8 mouse cellular contexts compared by ENCODE assay signal in genomic region chr7:66427053-66427436, GRCm38 (mm10). TPM values are rescaled to one million over a fixed set of nuclear protein-coding genes. Genes with fewer than 3 reads are reported as not detected.
DNase-seq lines count a peak whose midpoint lies in the region; ATAC-seq and TF ChIP-seq lines count a peak whose summit lies in the region.

No protein-coding gene starts in this region.

- TF ChIP-seq EP300 in lung, postnatal 0 days (IDR thresholded peaks at IDR 0.05), result no peak

- no peak for TF ChIP-seq CTCF in lung, postnatal 0 days (IDR thresholded peaks at IDR 0.05)
- no peak for TF ChIP-seq CTCF in small intestine, adult 2 months (IDR thresholded peaks at IDR 0.05; ENCODE audit: extremely low read depth, insufficient read length, insufficient replicate concordance, low read depth, low read length)

- DNase-seq in lung, postnatal 0 days (ENCODE audit: low spot score), result no peak
- no peak for DNase-seq in lung, adult 18-20 months
- no peak for DNase-seq in limb, embryonic 14.5 days (ENCODE audit: low spot score)
- no peak for DNase-seq in cerebellum, adult 18-20 months
- no peak for DNase-seq in frontal cortex, postnatal 14 days (ENCODE audit: low spot score in 2 of 2)

- WGBS in lung, postnatal 0 days, result 2% methylated on average over 22 of the region's 23 CpGs
- WGBS in forebrain, embryonic 13.5 days, result 2% methylated on average over 23 of the region's 23 CpGs
- WGBS in limb, embryonic 14.5 days, result 3% methylated on average over 22 of the region's 23 CpGs
- WGBS in small intestine, adult 2 months, result 3% methylated on average over 23 of the region's 23 CpGs

- peak overlapping the region; percentile 82 for H3K4me2 ChIP-seq in lung, postnatal 0 days (replicated peaks; ENCODE audit: low read depth, low read length)
- H3K4me2 ChIP-seq in forebrain, embryonic 13.5 days, result peak overlapping the region; percentile 95
- H3K4me2 ChIP-seq in limb, embryonic 14.5 days (replicated peaks; ENCODE audit: low read depth, low read length, severe bottlenecking), result peak overlapping the region; percentile 99

- H3K27me3 ChIP-seq in lung, postnatal 0 days (replicated peaks; ENCODE audit: insufficient read depth, low read length), result peaks cover 34% of the 10 kb centered on the region
- H3K27me3 ChIP-seq in forebrain, embryonic 13.5 days, result peaks cover 61% of the 10 kb centered on the region
- peaks cover 49% of the 10 kb centered on the region for H3K27me3 ChIP-seq in limb, embryonic 14.5 days (ENCODE audit: control insufficient read depth, insufficient read depth, low read length)
- H3K27me3 ChIP-seq in small intestine, adult 2 months (ENCODE audit: control insufficient read depth, insufficient read depth, low read length), result peaks cover 33% of the 10 kb centered on the region

- ATAC-seq in lung, postnatal 0 days, result peak; percentile 13; the same call in 1 of the 2 replicates
- peak; percentile 36; the same call in 1 of the 2 replicates for ATAC-seq in forebrain, embryonic 13.5 days
- no peak for ATAC-seq in limb, embryonic 14.5 days (ENCODE audit: low FRiP score, low read depth)
- ATAC-seq in activated CD4-positive, CD25-positive, alpha-beta regulatory T cell, adult 4 months, result no peak

- H3K4me3 ChIP-seq in lung, postnatal 0 days (ENCODE audit: low read depth, low read length), result peak overlapping the region; percentile 44
- H3K4me3 ChIP-seq in forebrain, embryonic 13.5 days, result peak overlapping the region; percentile 52
- peak overlapping the region; percentile 50 for H3K4me3 ChIP-seq in limb, embryonic 14.5 days (replicated peaks; ENCODE audit: low read length)
- peak overlapping the region; percentile 59 for H3K4me3 ChIP-seq in small intestine, adult 2 months (ENCODE audit: low read depth, low read length)

- no peak overlapping the region for H3K27ac ChIP-seq in lung, postnatal 0 days (ENCODE audit: low read length)
- no peak overlapping the region for H3K27ac ChIP-seq in forebrain, embryonic 13.5 days
- no peak overlapping the region for H3K27ac ChIP-seq in limb, embryonic 14.5 days (replicated peaks; ENCODE audit: low read depth, low read length)
- peak overlapping the region; percentile 2; the same call in 1 of the 2 replicates for H3K27ac ChIP-seq in small intestine, adult 2 months (ENCODE audit: insufficient read depth, low read depth, low read length)

- no peak overlapping the region for H3K9ac ChIP-seq in lung, postnatal 0 days (replicated peaks; ENCODE audit: low read depth)
- peak overlapping the region; percentile 58 for H3K9ac ChIP-seq in forebrain, embryonic 13.5 days
- H3K9ac ChIP-seq in limb, embryonic 14.5 days (ENCODE audit: low read depth, low read length, severe bottlenecking), result peak overlapping the region; percentile 55

- H3K36me3 ChIP-seq in lung, postnatal 0 days (ENCODE audit: insufficient read depth, low read length), result no peaks in the 10 kb centered on the region
- no peaks in the 10 kb centered on the region for H3K36me3 ChIP-seq in forebrain, embryonic 13.5 days (ENCODE audit: poor library complexity, severe bottlenecking)
- no peaks in the 10 kb centered on the region for H3K36me3 ChIP-seq in limb, embryonic 14.5 days (ENCODE audit: control insufficient read depth, insufficient read depth, low read length)
- H3K36me3 ChIP-seq in small intestine, adult 2 months (ENCODE audit: control insufficient read depth, insufficient read depth, low read length), result no peaks in the 10 kb centered on the region

- no peaks in the 10 kb centered on the region for H3K9me3 ChIP-seq in lung, postnatal 0 days (ENCODE audit: low read length)
- no peaks in the 10 kb centered on the region for H3K9me3 ChIP-seq in forebrain, embryonic 13.5 days (replicated peaks)
- H3K9me3 ChIP-seq in limb, embryonic 14.5 days (ENCODE audit: control insufficient read depth, low read length), result no peaks in the 10 kb centered on the region

- peaks cover 4% of the 10 kb centered on the region; the same call in 1 of the 2 replicates for H3K4me1 ChIP-seq in lung, postnatal 0 days (ENCODE audit: insufficient read depth, low read depth, low read length)
- H3K4me1 ChIP-seq in forebrain, embryonic 13.5 days, result peaks cover 14% of the 10 kb centered on the region
- peaks cover 2% of the 10 kb centered on the region; the same call in 1 of the 2 replicates for H3K4me1 ChIP-seq in limb, embryonic 14.5 days (ENCODE audit: control insufficient read depth, insufficient read depth, low read length)
- H3K4me1 ChIP-seq in small intestine, adult 2 months (ENCODE audit: control insufficient read depth, insufficient read depth, insufficient read length, low read length), result peaks cover 4% of the 10 kb centered on the region

- no peak for TF ChIP-seq POLR2A in limb, embryonic 14.5 days (IDR thresholded peaks at IDR 0.05; ENCODE audit: borderline replicate concordance, extremely low read depth, insufficient read depth, insufficient read length)
- TF ChIP-seq POLR2A in small intestine, adult 2 months (IDR thresholded peaks at IDR 0.05; ENCODE audit: low read depth, low read length), result no peak

RNA-seq across cellular contexts. Expression of gene Aldh1a3, which starts 0.3 kb away (rescaled TPM):
- 0.84 and 1.7 TPM in 2 replicates for polyA plus RNA-seq in lung, postnatal 0 days (2015; fragmentation: Nextera tagmentation; extraction: Ambion mirVana)
- polyA plus RNA-seq in forebrain, embryonic 13.5 days (2015; fragmentation: Nextera tagmentation; extraction: Ambion mirVana), result 3.4 and 4.6 TPM in 2 replicates
- polyA plus RNA-seq in limb, embryonic 14.5 days (2012; rRNA removed), result 8.1 and 8.2 TPM in 2 replicates
- polyA plus RNA-seq in limb, embryonic 14.5 days (2014; fragmentation: Nextera tagmentation; extraction: Ambion mirVana), result 10.2 TPM in 2 replicates
- 7.1 and 11.1 TPM in 2 replicates for polyA plus RNA-seq in small intestine, adult 2 months (2012; rRNA removed)
- under 1 TPM in 1 of 2 experiments, not detected in 1; 0.60 TPM for polyA plus RNA-seq in activated CD4-positive, CD25-positive, alpha-beta regulatory T cell, adult 4 months (2017; shearing (Covaris generic))

RNA-seq across cellular contexts. Expression of gene Lrrk1, which starts 38.9 kb away (rescaled TPM):
- 20.5 and 27.9 TPM in 2 replicates for polyA plus RNA-seq in lung, postnatal 0 days (2015; fragmentation: Nextera tagmentation; extraction: Ambion mirVana)
- 2.0 and 2.1 TPM in 2 replicates for polyA plus RNA-seq in forebrain, embryonic 13.5 days (2015; fragmentation: Nextera tagmentation; extraction: Ambion mirVana)
- polyA plus RNA-seq in limb, embryonic 14.5 days (2012; rRNA removed), result 15.3 and 16.1 TPM in 2 replicates
- 13.1 and 14.4 TPM in 2 replicates for polyA plus RNA-seq in limb, embryonic 14.5 days (2014; fragmentation: Nextera tagmentation; extraction: Ambion mirVana)
- polyA plus RNA-seq in small intestine, adult 2 months (2012; rRNA removed), result 18.9 and 23.1 TPM in 2 replicates
- 1 to 10 TPM; 1.2 to 2.6 TPM for polyA plus RNA-seq in activated CD4-positive, CD25-positive, alpha-beta regulatory T cell, adult 4 months (2017; shearing (Covaris generic))

Comparison
In these comparisons a context has a peak if more than half of its experiments do, and no peak if none do; other contexts are left out.
1. ATAC-seq: peak in lung, postnatal 0 days (single experiment) and forebrain, embryonic 13.5 days (single experiment); none in limb, embryonic 14.5 days (single experiment) and activated CD4-positive, CD25-positive, alpha-beta regulatory T cell, adult 4 months (single experiment).
2. Peak in every context shown above with its lines, with median percentiles within 50 percentile points of each other: H3K4me2 ChIP-seq and H3K4me3 ChIP-seq.